10 mouse cellular contexts compared by ENCODE assay signal in the genomic region with DNA sequence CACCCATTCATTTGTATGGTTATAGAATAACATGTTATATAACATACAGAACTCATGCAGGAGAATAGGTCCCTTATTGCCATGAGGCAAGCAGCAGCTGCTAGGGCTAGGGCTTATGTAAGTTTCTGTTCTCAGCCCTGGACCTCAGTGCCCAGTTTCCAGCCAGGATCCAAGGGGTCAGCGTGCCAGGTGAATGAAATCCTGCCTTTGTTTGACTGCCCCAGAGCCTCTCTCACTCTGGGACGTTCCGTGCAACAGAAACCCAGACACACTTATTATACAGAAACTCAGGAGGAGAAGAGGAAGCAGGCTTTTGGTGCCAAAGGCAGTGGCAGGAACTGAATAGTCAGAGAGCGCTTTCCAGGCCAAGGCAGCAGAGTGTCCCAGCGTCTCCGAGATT.
DNase-seq lines count a peak whose midpoint lies in the region; ATAC-seq and TF ChIP-seq lines count a peak whose summit lies in the region.
"Had no signal": no experiment of that assay in that cellular context is flagged by ENCODE, and none has a peak within 500 bp of the region (broad histone marks: within the 10 kb centered on the region; RNA-seq: fewer than 3 reads in every experiment).

No protein-coding gene starts in this region.

- TF ChIP-seq CTCF in forebrain, postnatal 0 days (IDR thresholded peaks at IDR 0.05; ENCODE audit: low read depth), result no peak

- no peaks in the 10 kb centered on the region for H3K27me3 ChIP-seq in forebrain, postnatal 0 days (ENCODE audit: insufficient read depth, low read length)
- no peaks in the 10 kb centered on the region for H3K27me3 ChIP-seq in forebrain, embryonic 12.5 days

- H3K4me1 ChIP-seq in forebrain, postnatal 0 days (ENCODE audit: insufficient read depth), result no peaks in the 10 kb centered on the region
- no peaks in the 10 kb centered on the region for H3K4me1 ChIP-seq in forebrain, embryonic 12.5 days

- H3K4me3 ChIP-seq in forebrain, postnatal 0 days (ENCODE audit: low read depth, low read length), result no peak overlapping the region
- H3K4me3 ChIP-seq in forebrain, embryonic 12.5 days (replicated peaks), result no peak overlapping the region

- peak; percentile 6 for DNase-seq in forebrain, postnatal 0 days
- DNase-seq in brain, adult 2 months (ENCODE audit: low read depth, low spot score), result peak; percentile 94
- peak; percentile 12 to 18 for DNase-seq in frontal cortex, adult 2 months (ENCODE audit: extremely low spot score in 1 of 2, low spot score in 1 of 2)
- DNase-seq in layer of hippocampus, postnatal 14 days (ENCODE audit: low spot score in 2 of 2), result peak; percentile 16 to 73
- DNase-seq in ovary, postnatal 36 days (ENCODE audit: low spot score), result no peak
- DNase-seq in spleen, postnatal 36 days (ENCODE audit: low spot score in 2 of 2), result no peak
- DNase-seq in B cell, adult 2 months, result no peak
- DNase-seq: kidney, postnatal 25 days had no signal

- H3K9me3 ChIP-seq in forebrain, postnatal 0 days (ENCODE audit: low read length), result no peaks in the 10 kb centered on the region
- H3K9me3 ChIP-seq in forebrain, embryonic 12.5 days, result no peaks in the 10 kb centered on the region

- H3K9ac ChIP-seq in forebrain, postnatal 0 days, result no peak overlapping the region
- no peak overlapping the region for H3K9ac ChIP-seq in forebrain, embryonic 12.5 days

- no peaks in the 10 kb centered on the region for H3K36me3 ChIP-seq in forebrain, postnatal 0 days (ENCODE audit: insufficient read depth)
- no peaks in the 10 kb centered on the region for H3K36me3 ChIP-seq in forebrain, embryonic 12.5 days (replicated peaks)

- ATAC-seq in forebrain, postnatal 0 days, result peak; percentile 25
- no peak for ATAC-seq in forebrain, embryonic 12.5 days (ENCODE audit: low FRiP score)
- ATAC-seq: midbrain, embryonic 16.5 days had no signal

- no peak overlapping the region for H3K4me2 ChIP-seq in forebrain, postnatal 0 days (ENCODE audit: low read depth)
- no peak overlapping the region for H3K4me2 ChIP-seq in forebrain, embryonic 12.5 days

- 54% methylated on average over 6 of the region's 6 CpGs for WGBS in forebrain, postnatal 0 days
- 80% methylated on average over 6 of the region's 6 CpGs for WGBS in forebrain, embryonic 12.5 days

- H3K27ac ChIP-seq in forebrain, postnatal 0 days (ENCODE audit: low read depth, low read length), result no peak overlapping the region
- H3K27ac ChIP-seq in forebrain, embryonic 12.5 days, result no peak overlapping the region

Comparison
In these comparisons a context has a peak if more than half of its experiments do, and no peak if none do; other contexts are left out.
1. DNase-seq: peak in forebrain, postnatal 0 days (single experiment), brain, adult 2 months (single experiment), frontal cortex, adult 2 months (2 of 2) and layer of hippocampus, postnatal 14 days (2 of 2); none in ovary, postnatal 36 days (single experiment), spleen, postnatal 36 days (0 of 2) and B cell, adult 2 months (0 of 2).